Mouse (Mus musculus) thymus, postnatal 36 days (tissue): ENCODE results near the gene Olfr937.

Experiments used
- DNase-seq, 2 experiments: peaks; one replicate each; pipeline ENCODE4 v3.0.0; 2022; ENCODE audit warnings: mixed read lengths in 2 of 2

The Olfr937 gene

DNA sequence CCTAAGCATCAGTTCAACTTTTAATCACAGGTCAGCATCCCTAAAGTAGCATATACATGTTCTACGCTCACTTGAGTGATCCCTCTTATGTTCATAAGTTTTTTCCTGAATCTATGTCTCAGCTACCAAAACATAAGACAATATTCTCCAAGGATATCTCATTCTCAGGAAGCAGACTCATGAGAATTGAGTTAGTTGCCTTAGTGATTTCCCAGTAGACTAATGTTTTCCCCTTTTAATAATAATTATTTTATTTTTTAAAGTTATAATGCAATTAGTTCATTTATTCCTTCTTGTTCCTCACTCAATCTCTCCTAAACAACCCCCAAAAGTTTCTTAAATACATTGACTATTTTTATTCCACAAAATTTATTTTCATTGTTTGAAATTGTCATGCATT, at the start of gene Olfr937:
Olfr937 (minus strand) TSS at position 101 of the 400 bp plus-strand sequence.
- DNase-seq = no peak

GRCm38 (mm10) chr9:39078787-39079186, 14.0 kb upstream of the Olfr937 start, which contains the start of gene Olfr938:
TSS of gene Olfr938 (minus strand) at chr9:39078887.
- DNase-seq = no peak

DNA sequence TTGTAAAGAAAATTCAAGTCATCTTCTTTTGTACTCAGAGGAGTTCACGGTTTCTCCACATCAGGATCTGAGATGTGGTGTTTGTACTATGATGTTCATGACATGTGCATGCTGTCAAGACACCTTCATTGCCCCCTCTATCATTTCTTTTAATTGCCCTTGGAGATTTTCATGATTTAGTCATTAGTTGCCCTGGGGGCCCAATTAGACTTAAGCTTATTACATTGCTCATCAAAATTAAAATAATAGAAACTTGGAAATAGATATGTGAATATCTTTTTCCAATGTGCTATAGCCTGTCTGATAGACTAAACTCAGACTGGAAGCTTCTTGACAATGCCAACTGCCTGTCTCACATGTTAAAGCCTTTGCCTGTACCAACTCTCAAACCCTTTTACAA, 41.5 kb downstream of the Olfr937 start, which contains the start of gene Olfr146:
Olfr146 (minus strand) TSS at position 101 of the 400 bp plus-strand sequence.
- no peak for DNase-seq
